In genomic region chr10:78351887-78352665, GRCm38 (mm10) we compare ENCODE assay signal across 8 mouse cellular contexts. TPM values are rescaled to one million over a fixed set of nuclear protein-coding genes. Genes with fewer than 3 reads are reported as not detected.
DNase-seq lines count a peak whose midpoint lies in the region; ATAC-seq and TF ChIP-seq lines count a peak whose summit lies in the region.

TSS of gene Agpat3 (minus strand) at chr10:78352489.

- dilution Hi-C loops in CH12.LX (cut with MboI; ENCODE audit: extremely low pct_ligation_motif_present, extremely low pct_unique_long_range_greater_than_20kb, low sequenced_read_pairs): no loop called here

- in situ Hi-C loops in CH12.LX (cut with MboI; ENCODE audit: low pct_ligation_motif_present, low pct_unique_long_range_greater_than_20kb, low sequenced_read_pairs): no loop called here

- ATAC-seq in frontal cortex, adult (ENCODE audit: low TSS enrichment): peak; percentile 79
- peak; percentile 82 for ATAC-seq in lung, embryonic 15.5 days (ENCODE audit: borderline replicate concordance, extremely low read depth, low FRiP score, low TSS enrichment)

- no peak for TF ChIP-seq RAD21 in CH12.LX (IDR thresholded peaks at IDR 0.05; ENCODE audit: low read depth, low read length)

- no peak within 1 kb of the TSS for H3K27ac ChIP-seq in CH12.LX (ENCODE audit: insufficient read depth, low read depth)
- H3K27ac ChIP-seq in hindbrain, embryonic 10.5 days: peak within 1 kb of the TSS; percentile 95
- H3K27ac ChIP-seq in lung, embryonic 15.5 days: peak within 1 kb of the TSS; percentile 71
- H3K27ac ChIP-seq in thymus, adult 2 months (ENCODE audit: control insufficient read depth, insufficient read depth, low read length): peak within 1 kb of the TSS; percentile 47; the same call in 1 of the 2 replicates

- TF ChIP-seq CTCF in CH12.LX (conservative IDR thresholded peaks at IDR 0.05 in 1 of 2, IDR thresholded peaks at IDR 0.05 in 1 of 2; ENCODE audit: low read depth in 2 of 2, low read length in 2 of 2): no peak
- no peak for TF ChIP-seq CTCF in thymus, adult 2 months (IDR thresholded peaks at IDR 0.05; ENCODE audit: borderline replicate concordance, control insufficient read depth, extremely low read depth, insufficient read depth, low read length, poor library complexity)

- peaks cover 30% of the 10 kb centered on the region for H3K27me3 ChIP-seq in CH12.LX (replicated peaks)
- H3K27me3 ChIP-seq in hindbrain, embryonic 10.5 days (ENCODE audit: insufficient read depth, poor library complexity, severe bottlenecking): no peaks in the 10 kb centered on the region
- no peaks in the 10 kb centered on the region for H3K27me3 ChIP-seq in lung, embryonic 15.5 days
- H3K27me3 ChIP-seq in thymus, adult 2 months (ENCODE audit: control insufficient read depth, insufficient read depth, low read length): no peaks in the 10 kb centered on the region

- WGBS in hindbrain, embryonic 10.5 days: under 1% methylated on average over 111 of the region's 113 CpGs
- under 1% methylated on average over 101 of the region's 113 CpGs for WGBS in lung, embryonic 15.5 days
- WGBS in thymus, adult 2 months: 5% methylated on average over 113 of the region's 113 CpGs

- DNase-seq in CH12.LX (ENCODE audit: extremely low read depth): no peak
- peak; percentile 71 for DNase-seq in cerebellum, adult 8-10 months
- peak; percentile 65 for DNase-seq in hindbrain, embryonic 10.5 days (ENCODE audit: low spot score)
- peak; percentile 18 for DNase-seq in layer of hippocampus, adult 9-10 months (ENCODE audit: low spot score)
- DNase-seq in ovary, adult 18-20 months (ENCODE audit: low spot score): peak; percentile 45
- DNase-seq in thymus, adult 2 months: peak; percentile 54

- TF ChIP-seq EP300 in CH12.LX (IDR thresholded peaks at IDR 0.05; ENCODE audit: low read length): no peak

- TF ChIP-seq POLR2A in CH12.LX (IDR thresholded peaks at IDR 0.05; ENCODE audit: low read depth, low read length): no peak
- no peak for TF ChIP-seq POLR2A in thymus, adult 2 months (IDR thresholded peaks at IDR 0.05; ENCODE audit: control insufficient read depth, extremely low read depth, insufficient read depth, low read length, poor library complexity)

- H3K79me2 ChIP-seq in CH12.LX (replicated peaks; ENCODE audit: control insufficient read depth, extremely low read depth, insufficient read depth, poor library complexity, severe bottlenecking): no peaks in the 10 kb centered on the region

- H3K36me3 ChIP-seq in CH12.LX (replicated peaks in 1 of 2; ENCODE audit: control insufficient read depth in 1 of 2, insufficient read depth in 1 of 2, low read length in 1 of 2): peaks cover 0 to 12% of the 10 kb centered on the region in 2 experiments
- 0 out of 2 replicates have a peak, but pooled peaks cover 3% of the 10 kb centered on the region for H3K36me3 ChIP-seq in hindbrain, embryonic 10.5 days
- H3K36me3 ChIP-seq in lung, embryonic 15.5 days: no peaks in the 10 kb centered on the region
- no peaks in the 10 kb centered on the region for H3K36me3 ChIP-seq in thymus, adult 2 months (ENCODE audit: control insufficient read depth, insufficient read depth, low read length)

- peak within 1 kb of the TSS; percentile 58 to 85 (median 78) for H3K4me3 ChIP-seq in CH12.LX (replicated peaks in 1 of 3; ENCODE audit: low read depth in 2 of 3, low read length in 2 of 3, poor library complexity in 1 of 3)
- H3K4me3 ChIP-seq in hindbrain, embryonic 10.5 days: peak within 1 kb of the TSS; percentile 98
- peak within 1 kb of the TSS; percentile 97 for H3K4me3 ChIP-seq in lung, embryonic 15.5 days
- peak within 1 kb of the TSS; percentile 99 for H3K4me3 ChIP-seq in thymus, adult 2 months (ENCODE audit: control insufficient read depth, insufficient read depth, low read length)

- H3K9ac ChIP-seq in CH12.LX (ENCODE audit: insufficient read depth, low read depth): peak within 1 kb of the TSS; percentile 96
- H3K9ac ChIP-seq in lung, embryonic 15.5 days: peak within 1 kb of the TSS; percentile 100

- H3K9me3 ChIP-seq in CH12.LX (replicated peaks; ENCODE audit: low read length): peaks cover 2% of the 10 kb centered on the region
- H3K9me3 ChIP-seq in hindbrain, embryonic 10.5 days: no peaks in the 10 kb centered on the region
- no peaks in the 10 kb centered on the region for H3K9me3 ChIP-seq in lung, embryonic 15.5 days

- peaks cover 10 to 28% of the 10 kb centered on the region in 2 experiments for H3K4me1 ChIP-seq in CH12.LX (ENCODE audit: control insufficient read depth in 1 of 2, insufficient read depth in 2 of 2)
- peaks cover 29% of the 10 kb centered on the region for H3K4me1 ChIP-seq in hindbrain, embryonic 10.5 days (replicated peaks)
- H3K4me1 ChIP-seq in lung, embryonic 15.5 days: peaks cover 20% of the 10 kb centered on the region
- peaks cover 14% of the 10 kb centered on the region for H3K4me1 ChIP-seq in thymus, adult 2 months (replicated peaks; ENCODE audit: control insufficient read depth, insufficient read depth, low read length)

- peak within 1 kb of the TSS; percentile 69 for H3K4me2 ChIP-seq in CH12.LX (ENCODE audit: insufficient read depth, low read depth, poor library complexity, severe bottlenecking)
- H3K4me2 ChIP-seq in lung, embryonic 15.5 days: peak within 1 kb of the TSS; percentile 92

TF ChIP-seq in CH12.LX, 34 proteins besides CTCF, POLR2A, EP300 and RAD21:
- TF ChIP-seq TCF12 (IDR thresholded peaks at IDR 0.05; ENCODE audit: low read depth, low read length): peak; percentile 38; the same call in 1 of the 2 replicates
- TF ChIP-seq MAZ (IDR thresholded peaks at IDR 0.05; ENCODE audit: low read depth, low read length): no peak
- TF ChIP-seq UBTF (IDR thresholded peaks at IDR 0.05; ENCODE audit: low read depth, low read length): peak; percentile 73
- no peak for TF ChIP-seq MEF2A (IDR thresholded peaks at IDR 0.05; ENCODE audit: borderline replicate concordance, low read depth, low read length)
- TF ChIP-seq MXI1 (IDR thresholded peaks at IDR 0.05; ENCODE audit: low read depth, low read length): peak; percentile 48

RNA-seq across cellular contexts. Expression of gene Agpat3, which starts in this region (rescaled TPM):
- total RNA-seq in CH12.LX (2012; rRNA removed): 49.4 and 63.1 TPM in 2 replicates
- 36.7 and 40.1 TPM in 2 replicates for total RNA-seq in CH12.LX (2014; rRNA removed)
- polyA plus RNA-seq in CH12.LX (2012; ENCODE audit: insufficient read length, low read depth): 67.2 and 70.0 TPM in 2 replicates
- 40.1 and 47.2 TPM in 2 replicates for polyA plus RNA-seq in hindbrain, embryonic 10.5 days (2016; fragmentation: Nextera tagmentation; extraction: Ambion mirVana)
- 64.4 and 68.1 TPM in 2 replicates for polyA plus RNA-seq in lung, embryonic 15.5 days (2015; fragmentation: Nextera tagmentation; extraction: Ambion mirVana)
- 386 and 423 TPM in 2 replicates for polyA plus RNA-seq in thymus, adult 2 months (2012; rRNA removed)
